Mouse (Mus musculus) hindbrain, embryonic 10.5 days (tissue): ENCODE measurements around the gene Gadd45b. TPM values are rescaled to one million over a fixed set of nuclear protein-coding genes. Genes with fewer than 3 reads are reported as not detected.

Experiments used
- DNase-seq: peaks from one replicate; pipeline ENCODE4 v3.0.0-alpha.2; 2017; ENCODE audit warnings: low spot score
- H3K27ac ChIP-seq: fragments of 300-500 bp; sonication (generic); 2 replicates; pipeline ENCODE4 v1.5.1; 2016; ENCODE audit warnings: mild to moderate bottlenecking, moderate library complexity
- H3K27me3 ChIP-seq: fragments of 300-500 bp; sonication (generic); 2 replicates; pipeline ENCODE4 v1.6.1; 2016; ENCODE audit warnings: mild to moderate bottlenecking; ENCODE audit not compliant: poor library complexity, insufficient read depth, severe bottlenecking
- H3K36me3 ChIP-seq: fragments of 300-500 bp; sonication (generic); 2 replicates; pipeline ENCODE4 v1.6.1; 2016; ENCODE audit warnings: mild to moderate bottlenecking, moderate library complexity
- H3K4me1 ChIP-seq: fragments of 300-500 bp; sonication (generic); replicated peaks from 2 replicates; pipeline ENCODE4 v1.6.1; 2016; ENCODE audit warnings: mild to moderate bottlenecking
- H3K4me3 ChIP-seq: fragments of 300-500 bp; sonication (generic); 2 replicates; pipeline ENCODE4 v1.5.1; 2016; ENCODE audit warnings: mild to moderate bottlenecking, moderate library complexity
- H3K9me3 ChIP-seq: fragments of 300-500 bp; sonication (generic); 2 replicates; pipeline ENCODE4 v1.6.1; 2016; ENCODE audit warnings: mild to moderate bottlenecking, moderate library complexity
- WGBS: fragments of 180-500 bp; shearing (Covaris S2); methylation state at CpG from one replicate; pipeline ENCODE4 v1.1.7; 2016; 5-methylcytosine and 5-hydroxymethylcytosine counted together
- polyA plus RNA-seq: library from polyadenylated mRNA; unstranded; fragments of >200 nt; fragmentation: Nextera tagmentation; extraction: Ambion mirVana; gene quantifications from 2 replicates; pipeline ENCODE4 v1.2.1, GENCODE M21; 2016

The Gadd45b gene
- polyA plus RNA-seq, 1 experiment from 2014 or later, result 11.8 TPM

GRCm38 (mm10) chr10:80900318-80901247 is 29.3 kb upstream of the Gadd45b start, which contains the start of gene Timm13:
Gene Timm13, minus strand, starts transcription at chr10:80900969.
- peaks cover 63% of the 10 kb centered on the region for H3K36me3 ChIP-seq
- H3K27ac ChIP-seq, result peak within 1 kb of the TSS; percentile 90
- peaks cover 39% of the 10 kb centered on the region for H3K4me1 ChIP-seq
- peaks cover 9% of the 10 kb centered on the region; the same call in 1 of the 2 replicates for H3K27me3 ChIP-seq
- under 1% methylated on average over 72 of the region's 72 CpGs for WGBS
- DNase-seq, result peak; percentile 99
- H3K9me3 ChIP-seq, result no peaks in the 10 kb centered on the region
- peak within 1 kb of the TSS; percentile 84 for H3K4me3 ChIP-seq

GRCm38 (mm10) chr10:80901409-80902272 is 28.2 kb upstream of the Gadd45b start:
- Histone ChIP-seq H3K9me3 (no peaks in the 10 kb centered on the region), H3K4me3 (peak overlapping the region; percentile 84), H3K4me1 (peaks cover 38% of the 10 kb centered on the region), H3K27me3 (peaks cover 9% of the 10 kb centered on the region; the same call in 1 of the 2 replicates), H3K36me3 (peaks cover 74% of the 10 kb centered on the region), H3K27ac (peak overlapping the region; percentile 90; the same call in 1 of the 2 replicates)
- 89% methylated on average over 19 of the region's 19 CpGs for WGBS
- DNase-seq, result no peak

DNA sequence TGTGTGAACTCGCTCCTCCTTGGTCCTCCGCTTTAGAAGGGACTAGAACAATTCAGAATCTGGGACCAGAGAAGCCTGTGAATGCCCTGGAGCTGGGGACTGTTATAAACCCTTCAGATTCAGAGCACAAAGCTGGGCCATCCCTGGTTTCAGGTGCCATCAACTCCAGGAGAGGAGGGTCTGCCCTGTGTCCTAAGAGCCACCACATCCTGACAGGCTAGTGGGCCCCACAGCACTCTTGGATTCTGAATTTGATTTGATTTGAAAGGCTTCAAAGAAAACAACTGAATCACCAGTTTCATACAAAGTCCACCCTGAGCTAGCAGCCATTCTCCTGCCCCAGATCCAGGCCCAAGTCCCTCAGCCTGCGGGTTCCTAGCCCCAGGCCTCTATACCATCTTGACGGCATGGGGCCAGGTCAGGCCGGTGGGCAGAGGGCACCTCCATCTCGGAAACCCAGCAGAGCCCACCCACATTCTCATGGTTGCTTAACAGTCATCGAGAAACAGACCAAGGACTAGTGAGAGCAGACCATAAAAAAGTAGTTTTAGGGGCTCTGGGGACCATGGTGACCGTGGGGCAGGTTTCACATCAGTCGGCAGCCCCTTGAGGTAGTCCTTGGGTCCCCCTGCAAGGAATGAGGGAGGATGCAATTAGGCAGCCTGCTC is 27.5 kb upstream of the Gadd45b start:
- Histone ChIP-seq H3K27ac (no peak overlapping the region), H3K4me1 (peaks cover 33% of the 10 kb centered on the region), H3K9me3 (no peaks in the 10 kb centered on the region), H3K4me3 (no peak overlapping the region), H3K27me3 (peaks cover 9% of the 10 kb centered on the region; the same call in 1 of the 2 replicates), H3K36me3 (peaks cover 80% of the 10 kb centered on the region)
- 92% methylated on average over 9 of the region's 9 CpGs for WGBS
- no peak for DNase-seq

GRCm38 (mm10) chr10:80903282-80903681 is 26.6 kb upstream of the Gadd45b start:
- Histone ChIP-seq H3K4me1 (peaks cover 24% of the 10 kb centered on the region), H3K27me3 (0 out of 2 replicates have a peak, but pooled peaks cover 3% of the 10 kb centered on the region), H3K4me3 (no peak overlapping the region), H3K9me3 (no peaks in the 10 kb centered on the region), H3K36me3 (peaks cover 81% of the 10 kb centered on the region), H3K27ac (no peak overlapping the region)
- no peak for DNase-seq
- 93% methylated on average over 10 of the region's 10 CpGs for WGBS

DNA sequence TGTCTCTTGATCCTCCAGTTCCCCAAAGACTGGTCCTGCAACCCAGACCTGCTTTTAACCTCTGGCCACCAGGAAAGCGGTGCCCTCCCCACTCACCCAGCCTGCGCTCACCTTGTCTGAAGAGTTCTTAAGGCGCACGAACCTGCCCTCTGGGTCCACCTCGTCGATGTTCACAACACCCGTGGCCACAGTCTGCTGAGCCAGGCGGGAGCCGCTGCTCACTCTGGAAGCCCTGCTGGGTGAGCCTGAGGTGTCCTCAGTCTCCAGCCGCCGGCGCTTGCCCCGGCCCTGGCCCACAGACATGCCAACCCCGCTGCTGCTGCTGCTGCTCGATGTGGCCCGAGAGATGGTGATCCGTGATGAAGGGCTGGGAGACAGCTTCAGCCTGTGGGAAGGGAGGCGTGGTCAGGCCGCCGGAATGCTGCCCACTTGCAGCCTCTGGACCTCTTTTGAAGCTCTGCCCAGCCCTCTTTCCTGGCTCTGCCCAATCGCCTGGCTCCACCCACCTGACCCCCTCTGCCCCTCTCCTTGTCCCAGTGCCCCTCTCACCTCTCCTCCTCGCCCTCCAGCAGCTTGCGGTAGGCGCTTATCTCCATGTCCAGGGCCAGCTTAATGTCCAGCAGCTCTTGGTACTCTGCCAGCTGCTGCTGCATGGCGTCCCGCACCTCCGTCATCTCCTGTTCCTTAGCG is 25.7 kb upstream of the Gadd45b start:
- no peak overlapping the region for H3K27ac ChIP-seq
- DNase-seq, result no peak
- no peaks in the 10 kb centered on the region for H3K9me3 ChIP-seq
- peaks cover 81% of the 10 kb centered on the region for H3K36me3 ChIP-seq
- H3K27me3 ChIP-seq, result no peaks in the 10 kb centered on the region
- peaks cover 15% of the 10 kb centered on the region for H3K4me1 ChIP-seq
- WGBS, result 89% methylated on average over 28 of the region's 28 CpGs
- H3K4me3 ChIP-seq, result no peak overlapping the region

GRCm38 (mm10) chr10:80904709-80905108 is 25.2 kb upstream of the Gadd45b start:
- no peak overlapping the region for H3K27ac ChIP-seq
- H3K9me3 ChIP-seq, result no peaks in the 10 kb centered on the region
- peaks cover 83% of the 10 kb centered on the region for H3K36me3 ChIP-seq
- H3K27me3 ChIP-seq, result no peaks in the 10 kb centered on the region
- WGBS, result 96% methylated on average over 11 of the region's 11 CpGs
- H3K4me1 ChIP-seq, result peaks cover 10% of the 10 kb centered on the region
- no peak overlapping the region for H3K4me3 ChIP-seq
- DNase-seq, result no peak

GRCm38 (mm10) chr10:80909375-80910162 is 20.3 kb upstream of the Gadd45b start:
- Histone ChIP-seq H3K4me1 (peaks cover 3% of the 10 kb centered on the region; the same call in 1 of the 2 replicates), H3K36me3 (peaks cover 96% of the 10 kb centered on the region), H3K9me3 (no peaks in the 10 kb centered on the region), H3K27me3 (no peaks in the 10 kb centered on the region), H3K4me3 (no peak overlapping the region), H3K27ac (no peak overlapping the region)
- no peak for DNase-seq
- 91% methylated on average over 22 of the region's 22 CpGs for WGBS

DNA sequence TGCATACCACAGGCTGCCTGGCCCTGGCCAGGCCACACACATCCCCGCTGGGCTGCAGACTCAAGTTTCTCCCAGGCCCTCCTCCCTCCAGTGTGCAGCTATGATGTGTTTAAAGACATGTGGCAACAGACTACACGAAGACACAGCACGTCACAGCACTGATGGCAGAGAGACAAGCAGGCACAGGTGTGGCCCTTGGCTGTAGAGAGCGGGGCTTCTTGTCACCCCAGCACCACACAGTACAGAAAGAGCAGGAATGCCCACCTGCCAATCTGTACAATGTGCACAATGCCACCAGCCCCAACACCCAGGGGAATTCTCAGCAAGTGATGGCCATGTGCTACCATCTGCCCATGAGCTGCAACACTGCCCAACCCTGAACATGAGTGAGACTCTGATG is 18.5 kb upstream of the Gadd45b start:
- peaks cover 14% of the 10 kb centered on the region for H3K4me1 ChIP-seq
- no peak for DNase-seq
- no peak overlapping the region for H3K27ac ChIP-seq
- 94% methylated on average over 4 of the region's 4 CpGs for WGBS
- H3K27me3 ChIP-seq, result no peaks in the 10 kb centered on the region
- peaks cover 96% of the 10 kb centered on the region for H3K36me3 ChIP-seq
- H3K9me3 ChIP-seq, result no peaks in the 10 kb centered on the region
- H3K4me3 ChIP-seq, result no peak overlapping the region

DNA sequence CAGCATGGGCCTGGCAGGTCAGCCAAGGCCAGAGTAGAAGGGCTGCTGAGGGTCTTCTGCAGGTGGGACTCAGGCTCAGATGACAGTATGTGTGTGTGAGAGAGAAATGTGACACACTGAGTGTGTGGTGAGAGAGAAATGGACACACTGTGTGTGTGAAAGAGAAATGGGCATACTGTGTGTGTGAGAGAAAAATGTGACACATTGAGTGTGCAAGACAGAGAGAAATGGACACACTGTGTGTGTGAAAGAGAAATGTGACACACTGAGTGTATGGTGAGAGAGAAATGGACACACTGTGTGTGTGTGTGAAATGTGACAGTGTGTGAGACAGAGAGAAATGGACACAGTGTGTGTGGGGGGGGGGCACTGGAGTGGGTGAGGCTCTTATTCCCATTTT is 18.0 kb upstream of the Gadd45b start:
- Histone ChIP-seq H3K27me3 (no peaks in the 10 kb centered on the region), H3K4me1 (peaks cover 19% of the 10 kb centered on the region), H3K9me3 (no peaks in the 10 kb centered on the region), H3K36me3 (peaks cover 96% of the 10 kb centered on the region), H3K4me3 (no peak overlapping the region), H3K27ac (no peak overlapping the region)
- no peak for DNase-seq

DNA sequence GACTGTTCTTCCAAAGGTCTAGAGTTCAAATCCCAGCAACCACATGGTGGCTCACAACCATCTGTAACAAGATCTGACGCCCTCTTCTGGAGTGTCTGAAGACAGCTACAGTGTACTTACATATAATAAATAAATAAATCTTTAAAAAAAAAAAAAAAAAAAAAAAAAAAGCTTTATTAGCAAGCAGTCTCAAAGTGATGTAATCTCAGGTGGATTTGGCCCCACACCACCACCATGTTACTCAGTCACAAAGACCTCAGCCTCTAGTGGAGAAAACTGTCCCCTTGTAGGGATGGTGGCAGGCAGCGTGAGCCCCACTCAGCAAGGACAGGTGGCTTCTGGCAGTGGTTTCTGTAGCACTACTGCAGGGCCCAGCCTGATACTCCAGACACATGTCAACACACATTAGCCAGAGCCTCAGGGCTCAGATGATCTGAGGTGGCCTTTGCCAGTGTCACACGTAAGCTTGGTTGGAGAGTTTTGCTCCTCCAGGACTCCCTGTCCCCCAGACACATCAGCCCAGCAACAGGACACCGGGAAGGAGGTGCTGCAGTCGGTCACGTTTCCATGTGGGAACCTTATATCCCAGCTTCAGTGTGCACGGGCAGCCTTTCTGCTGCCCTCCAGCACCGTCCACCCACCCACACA is 16.4 kb upstream of the Gadd45b start:
- H3K36me3 ChIP-seq, result peaks cover 80% of the 10 kb centered on the region
- WGBS, result 89% methylated on average over 8 of the region's 8 CpGs
- H3K27me3 ChIP-seq, result no peaks in the 10 kb centered on the region
- H3K27ac ChIP-seq, result no peak overlapping the region
- DNase-seq, result no peak
- H3K4me1 ChIP-seq, result peaks cover 32% of the 10 kb centered on the region
- H3K4me3 ChIP-seq, result peak overlapping the region; percentile 9; the same call in 1 of the 2 replicates
- no peaks in the 10 kb centered on the region for H3K9me3 ChIP-seq

DNA sequence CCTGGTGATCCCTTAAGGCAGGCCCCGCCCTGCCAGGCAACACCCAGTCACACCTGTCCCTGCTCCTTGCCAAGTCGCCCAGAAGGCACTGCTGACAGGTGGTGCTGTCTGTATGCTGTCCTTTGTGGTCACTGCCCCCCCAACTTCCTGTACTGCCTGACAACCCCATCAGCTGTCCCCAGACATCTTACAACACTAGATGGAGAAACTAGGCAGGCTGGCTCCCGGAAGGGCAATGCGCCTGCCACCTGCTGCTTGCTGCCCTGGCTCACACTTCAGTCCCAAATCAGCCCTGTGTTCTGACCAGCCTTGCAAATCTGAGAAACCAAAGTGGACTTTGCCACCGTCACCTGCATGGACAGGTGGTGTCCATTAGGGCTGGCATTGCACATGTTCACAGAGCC is 15.6 kb upstream of the Gadd45b start:
- Histone ChIP-seq H3K27me3 (no peaks in the 10 kb centered on the region; the same call in 1 of the 2 replicates), H3K36me3 (peaks cover 72% of the 10 kb centered on the region), H3K27ac (no peak overlapping the region), H3K4me1 (peaks cover 36% of the 10 kb centered on the region), H3K4me3 (no peak overlapping the region), H3K9me3 (no peaks in the 10 kb centered on the region)
- no peak for DNase-seq
- 88% methylated on average over 5 of the region's 5 CpGs for WGBS
